Mouse (Mus musculus) stomach, embryonic 15.5 days (tissue): ENCODE results near the gene Gstm5. TPM values are rescaled to one million over a fixed set of nuclear protein-coding genes. Genes with fewer than 3 reads are reported as not detected.
A peak's percentile ranks its signal among the peaks of the same experiment; 100 is the strongest.
"Not testable (repeated sequence)": the region's sequence is repeated elsewhere in the genome, so short reads cannot be mapped to it uniquely, and the experiment has no call there.

Experiments used
- ATAC-seq: fragments of 200-750 bp; cut with Nextera tagmentation; 2 replicates; pipeline ENCODE4 v1.8.0; 2017; ENCODE audit warnings: low read depth, moderate number of reproducible peaks, moderate TSS enrichment; ENCODE audit not compliant: insufficient read depth, low FRiP score
- H3K27ac ChIP-seq: fragments of 300-500 bp; sonication (generic); 2 replicates; pipeline ENCODE4 v1.5.1; 2015; ENCODE audit warnings: mild to moderate bottlenecking, inconsistent platforms
- H3K27me3 ChIP-seq: fragments of 300-500 bp; sonication (generic); replicated peaks from 2 replicates; pipeline ENCODE4 v1.6.1; 2015; ENCODE audit warnings: inconsistent platforms
- H3K36me3 ChIP-seq: fragments of 300-500 bp; sonication (generic); 2 replicates; pipeline ENCODE4 v1.6.1; 2015; ENCODE audit warnings: inconsistent platforms
- H3K4me1 ChIP-seq: fragments of 300-500 bp; sonication (generic); 2 replicates; pipeline ENCODE4 v1.6.1; 2015; ENCODE audit warnings: inconsistent platforms
- H3K4me2 ChIP-seq: fragments of 300-500 bp; sonication (generic); 2 replicates; pipeline ENCODE4 v1.6.1; 2015; ENCODE audit warnings: mild to moderate bottlenecking, inconsistent platforms
- H3K4me3 ChIP-seq: fragments of 300-500 bp; sonication (generic); replicated peaks from 2 replicates; pipeline ENCODE4 v1.5.1; 2015; ENCODE audit warnings: inconsistent platforms
- H3K9ac ChIP-seq: fragments of 300-500 bp; sonication (generic); 2 replicates; pipeline ENCODE4 v1.6.1; 2015; ENCODE audit warnings: inconsistent platforms
- H3K9me3 ChIP-seq: fragments of 300-500 bp; sonication (generic); 2 replicates; pipeline ENCODE4 v1.6.1; 2016; ENCODE audit warnings: inconsistent platforms
- WGBS: fragments of 180-500 bp; shearing (Covaris S2); methylation state at CpG from one replicate; pipeline ENCODE4 v1.1.7; 2015; 5-methylcytosine and 5-hydroxymethylcytosine counted together
- polyA plus RNA-seq: library from polyadenylated mRNA; unstranded; fragments of >200 nt; fragmentation: Nextera tagmentation; extraction: Ambion mirVana; gene quantifications from 2 replicates; pipeline ENCODE4 v1.2.1, GENCODE M21; 2015

The Gstm5 gene
- polyA plus RNA-seq, 1 experiment from 2014 or later, result 149 TPM

- not testable (repeated sequence) for H3K36me3 ChIP-seq, H3K9me3 ChIP-seq, H3K27ac ChIP-seq, H3K4me1 ChIP-seq, H3K4me2 ChIP-seq, H3K9ac ChIP-seq, H3K4me3 ChIP-seq, ATAC-seq, H3K27me3 ChIP-seq
- 77% methylated on average over 5 of the region's 5 CpGs for WGBS
Measured at GRCm38 (mm10) chr3:107861483-107861882, 34.1 kb upstream of the Gstm5 start.

- Histone ChIP-seq H3K9ac (no peak overlapping the region), H3K36me3 (no peaks in the 10 kb centered on the region), H3K27ac (no peak overlapping the region), H3K4me1 (peaks cover 3% of the 10 kb centered on the region; the same call in 1 of the 2 replicates), H3K9me3 (no peaks in the 10 kb centered on the region), H3K27me3 (no peaks in the 10 kb centered on the region), H3K4me3 (no peak overlapping the region), H3K4me2 (no peak overlapping the region)
- ATAC-seq, result no peak
- 65% methylated on average over 2 of the region's 2 CpGs for whole genome bisulfite sequencing
Measured at GRCm38 (mm10) chr3:107862471-107862870, 33.1 kb upstream of the Gstm5 start.

GRCm38 (mm10) chr3:107863471-107863870 lies 32.1 kb upstream of the Gstm5 start:
- Histone ChIP-seq H3K4me2 (no peak overlapping the region), H3K27me3 (no peaks in the 10 kb centered on the region), H3K9ac (no peak overlapping the region), H3K36me3 (no peaks in the 10 kb centered on the region), H3K4me1 (peaks cover 2% of the 10 kb centered on the region; the same call in 1 of the 2 replicates), H3K9me3 (no peaks in the 10 kb centered on the region), H3K4me3 (no peak overlapping the region), H3K27ac (no peak overlapping the region)
- WGBS, result 64% methylated on average over 5 of the region's 5 CpGs
- no peak for ATAC-seq

GRCm38 (mm10) chr3:107863898-107864603 lies 31.6 kb upstream of the Gstm5 start:
- no peaks in the 10 kb centered on the region for H3K36me3 ChIP-seq
- no peaks in the 10 kb centered on the region for H3K27me3 ChIP-seq
- H3K9ac ChIP-seq, result no peak overlapping the region
- H3K4me2 ChIP-seq, result no peak overlapping the region
- no peaks in the 10 kb centered on the region for H3K9me3 ChIP-seq
- 11% methylated on average over 2 of the region's 2 CpGs for WGBS
- H3K4me1 ChIP-seq, result no peaks in the 10 kb centered on the region
- no peak overlapping the region for H3K27ac ChIP-seq
- ATAC-seq, result peak; percentile 66
- no peak overlapping the region for H3K4me3 ChIP-seq

GRCm38 (mm10) chr3:107865364-107866091 lies 30.1 kb upstream of the Gstm5 start:
- Histone ChIP-seq H3K27ac (peak overlapping the region; percentile 67; the same call in 1 of the 2 replicates), H3K27me3 (no peaks in the 10 kb centered on the region), H3K4me1 (0 out of 2 replicates have a peak, but pooled peaks cover 3% of the 10 kb centered on the region), H3K4me2 (no peak overlapping the region; the same call in 1 of the 2 replicates), H3K9me3 (no peaks in the 10 kb centered on the region), H3K4me3 (no peak overlapping the region), H3K9ac (no peak overlapping the region), H3K36me3 (no peaks in the 10 kb centered on the region)
- WGBS, result 54% methylated on average over 10 of the region's 10 CpGs
- ATAC-seq, result peak; percentile 73

GRCm38 (mm10) chr3:107867086-107867485 lies 28.5 kb upstream of the Gstm5 start:
- H3K27me3 ChIP-seq, result no peaks in the 10 kb centered on the region
- ATAC-seq, result peak; percentile 65
- WGBS, result 7% methylated on average over 8 of the region's 8 CpGs
- no peak overlapping the region for H3K27ac ChIP-seq
- H3K4me1 ChIP-seq, result 0 out of 2 replicates have a peak, but pooled peaks cover 3% of the 10 kb centered on the region
- no peak overlapping the region for H3K9ac ChIP-seq
- H3K36me3 ChIP-seq, result no peaks in the 10 kb centered on the region
- H3K9me3 ChIP-seq, result no peaks in the 10 kb centered on the region
- no peak overlapping the region for H3K4me2 ChIP-seq
- H3K4me3 ChIP-seq, result no peak overlapping the region

- H3K4me1 ChIP-seq, result 0 out of 2 replicates have a peak, but pooled peaks cover 3% of the 10 kb centered on the region
- WGBS, result 93% methylated on average over 22 of the region's 22 CpGs
- no peak overlapping the region for H3K9ac ChIP-seq
- no peak overlapping the region for H3K4me2 ChIP-seq
- no peak overlapping the region for H3K4me3 ChIP-seq
- no peaks in the 10 kb centered on the region for H3K9me3 ChIP-seq
- no peaks in the 10 kb centered on the region for H3K36me3 ChIP-seq
- no peaks in the 10 kb centered on the region for H3K27me3 ChIP-seq
- no peak for ATAC-seq
- H3K27ac ChIP-seq, result no peak overlapping the region
Measured at GRCm38 (mm10) chr3:107868452-107868851, 27.2 kb upstream of the Gstm5 start.

- H3K27me3 ChIP-seq, result no peaks in the 10 kb centered on the region
- ATAC-seq, result no peak
- H3K9me3 ChIP-seq, result no peaks in the 10 kb centered on the region
- WGBS, result 47% methylated on average over 7 of the region's 7 CpGs
- H3K4me1 ChIP-seq, result 0 out of 2 replicates have a peak, but pooled peaks cover 6% of the 10 kb centered on the region
- H3K36me3 ChIP-seq, result no peaks in the 10 kb centered on the region
- no peak overlapping the region for H3K9ac ChIP-seq
- no peak overlapping the region for H3K4me2 ChIP-seq
- no peak overlapping the region for H3K4me3 ChIP-seq
- H3K27ac ChIP-seq, result no peak overlapping the region
Measured at GRCm38 (mm10) chr3:107869097-107869496, 26.5 kb upstream of the Gstm5 start.

GRCm38 (mm10) chr3:107869925-107870324 lies 25.7 kb upstream of the Gstm5 start:
- Histone ChIP-seq H3K27ac (no peak overlapping the region), H3K9ac (no peak overlapping the region), H3K4me2 (no peak overlapping the region), H3K27me3 (no peaks in the 10 kb centered on the region), H3K4me1 (peaks cover 7% of the 10 kb centered on the region; the same call in 1 of the 2 replicates), H3K4me3 (no peak overlapping the region), H3K36me3 (no peaks in the 10 kb centered on the region), H3K9me3 (no peaks in the 10 kb centered on the region)
- no peak for ATAC-seq
- WGBS, result 64% methylated on average over 4 of the region's 4 CpGs

GRCm38 (mm10) chr3:107873335-107874251 lies 22.0 kb upstream of the Gstm5 start:
- ATAC-seq, result peak; percentile 37; the same call in 1 of the 2 replicates
- Histone ChIP-seq H3K9me3 (no peaks in the 10 kb centered on the region), H3K27me3 (no peaks in the 10 kb centered on the region), H3K4me3 (no peak overlapping the region), H3K36me3 (no peaks in the 10 kb centered on the region), H3K4me2 (peak overlapping the region; percentile 5; the same call in 1 of the 2 replicates), H3K9ac (no peak overlapping the region), H3K4me1 (peaks cover 14% of the 10 kb centered on the region; the same call in 1 of the 2 replicates), H3K27ac (no peak overlapping the region)
- 66% methylated on average over 24 of the region's 24 CpGs for WGBS

GRCm38 (mm10) chr3:107875231-107875630 lies 20.4 kb upstream of the Gstm5 start:
- no peaks in the 10 kb centered on the region for H3K27me3 ChIP-seq
- H3K9ac ChIP-seq, result no peak overlapping the region
- H3K4me2 ChIP-seq, result no peak overlapping the region
- no peak overlapping the region for H3K4me3 ChIP-seq
- H3K36me3 ChIP-seq, result no peaks in the 10 kb centered on the region
- H3K9me3 ChIP-seq, result no peaks in the 10 kb centered on the region
- peaks cover 11% of the 10 kb centered on the region; the same call in 1 of the 2 replicates for H3K4me1 ChIP-seq
- H3K27ac ChIP-seq, result no peak overlapping the region
- no peak for ATAC-seq
- 47% methylated on average over 6 of the region's 6 CpGs for WGBS
